Mouse (Mus musculus): Measurements from ENCODE around the gene Mag. TPM values are rescaled to one million over a fixed set of nuclear protein-coding genes. Genes with fewer than 3 reads are reported as not detected.

The Mag gene
- polyA plus RNA-seq, 1 experiment from 2014 or later = 1.0 TPM

Other genes starting within 250 kb of the Mag start
- 32.9 and 35.8 TPM in 2 replicates for gene Haus5, start 249.9 kb downstream of the Mag start, polyA plus RNA-seq (2014; fragmentation: Nextera tagmentation; extraction: Ambion mirVana)
- gene Pmis2, start 243.3 kb downstream of the Mag start, polyA plus RNA-seq (2014; fragmentation: Nextera tagmentation; extraction: Ambion mirVana) = not detected in 2 replicates
- not detected in 2 replicates for gene 2200002J24Rik, start 215.9 kb downstream of the Mag start, polyA plus RNA-seq (2014; fragmentation: Nextera tagmentation; extraction: Ambion mirVana)
- gene Atp4a, start 202.7 kb downstream of the Mag start, polyA plus RNA-seq (2014; fragmentation: Nextera tagmentation; extraction: Ambion mirVana) = 0.84 and 1.2 TPM in 2 replicates
- gene Tmem147, start 185.3 kb downstream of the Mag start, polyA plus RNA-seq (2014; fragmentation: Nextera tagmentation; extraction: Ambion mirVana) = 228 and 286 TPM in 2 replicates
- gene Gapdhs, start 171.2 kb downstream of the Mag start, polyA plus RNA-seq (2014; fragmentation: Nextera tagmentation; extraction: Ambion mirVana) = 0.57 and 0.59 TPM in 2 replicates
- gene Sbsn, start 163.4 kb downstream of the Mag start, polyA plus RNA-seq (2014; fragmentation: Nextera tagmentation; extraction: Ambion mirVana) = 1.3 and 2.0 TPM in 2 replicates
- gene Dmkn, start 151.1 kb downstream of the Mag start, polyA plus RNA-seq (2014; fragmentation: Nextera tagmentation; extraction: Ambion mirVana) = 0.74 and 0.88 TPM in 2 replicates
- gene Krtdap, start 127.0 kb downstream of the Mag start, polyA plus RNA-seq (2014; fragmentation: Nextera tagmentation; extraction: Ambion mirVana) = 1.1 TPM in 1 of 2 replicates, not detected in the other
- 0.11 and 0.46 TPM in 2 replicates for gene Ffar2, start 91.1 kb downstream of the Mag start, polyA plus RNA-seq (2014; fragmentation: Nextera tagmentation; extraction: Ambion mirVana)
- not detected in 2 replicates for gene Ffar3, start 58.7 kb downstream of the Mag start, polyA plus RNA-seq (2014; fragmentation: Nextera tagmentation; extraction: Ambion mirVana)
- not detected in 2 replicates for gene Ffar1, start 53.3 kb downstream of the Mag start, polyA plus RNA-seq (2014; fragmentation: Nextera tagmentation; extraction: Ambion mirVana)
- not detected in 2 replicates for gene Cd22, start 34.5 kb downstream of the Mag start, polyA plus RNA-seq (2014; fragmentation: Nextera tagmentation; extraction: Ambion mirVana)
- gene Hamp2, start 9.8 kb upstream of the Mag start, polyA plus RNA-seq (2014; fragmentation: Nextera tagmentation; extraction: Ambion mirVana) = not detected in 2 replicates
- not detected in 2 replicates for gene Hamp, start 29.2 kb upstream of the Mag start, polyA plus RNA-seq (2014; fragmentation: Nextera tagmentation; extraction: Ambion mirVana)
- 20.3 and 25.0 TPM in 2 replicates for gene Usf2, start 41.9 kb upstream of the Mag start, polyA plus RNA-seq (2014; fragmentation: Nextera tagmentation; extraction: Ambion mirVana)
- 16.8 and 19.2 TPM in 2 replicates for gene Lsr, start 58.6 kb upstream of the Mag start, polyA plus RNA-seq (2014; fragmentation: Nextera tagmentation; extraction: Ambion mirVana)
- 0.20 and 0.35 TPM in 2 replicates for gene Fam187b, start 58.9 kb upstream of the Mag start, polyA plus RNA-seq (2014; fragmentation: Nextera tagmentation; extraction: Ambion mirVana)
- gene Fxyd5, start 127.6 kb upstream of the Mag start, polyA plus RNA-seq (2014; fragmentation: Nextera tagmentation; extraction: Ambion mirVana) = 17.2 and 18.4 TPM in 2 replicates
- gene Fxyd7, start 136.6 kb upstream of the Mag start, polyA plus RNA-seq (2014; fragmentation: Nextera tagmentation; extraction: Ambion mirVana) = 46.8 and 67.8 TPM in 2 replicates
- gene Fxyd1, start 142.3 kb upstream of the Mag start, polyA plus RNA-seq (2014; fragmentation: Nextera tagmentation; extraction: Ambion mirVana) = 9.4 and 12.3 TPM in 2 replicates
- 0.08 and 0.15 TPM in 2 replicates for gene Lgi4, start 144.5 kb upstream of the Mag start, polyA plus RNA-seq (2014; fragmentation: Nextera tagmentation; extraction: Ambion mirVana)
- not detected in 2 replicates for gene Fxyd3, start 161.8 kb upstream of the Mag start, polyA plus RNA-seq (2014; fragmentation: Nextera tagmentation; extraction: Ambion mirVana)
- gene Hpn, start 200.4 kb upstream of the Mag start, polyA plus RNA-seq (2014; fragmentation: Nextera tagmentation; extraction: Ambion mirVana) = not detected in 2 replicates
- gene Scn1b, start 212.1 kb upstream of the Mag start, polyA plus RNA-seq (2014; fragmentation: Nextera tagmentation; extraction: Ambion mirVana) = 2.8 and 4.4 TPM in 2 replicates
- 150 and 200 TPM in 2 replicates for gene Gramd1a, start 241.0 kb upstream of the Mag start, polyA plus RNA-seq (2014; fragmentation: Nextera tagmentation; extraction: Ambion mirVana)